Mouse (Mus musculus) neural tube, embryonic 14.5 days (tissue): ENCODE measurements around the gene Flrt3. TPM values are rescaled to one million over a fixed set of nuclear protein-coding genes. Genes with fewer than 3 reads are reported as not detected.

Source experiments
- ATAC-seq: fragments of 200-750 bp; cut with Nextera tagmentation; 2 replicates; pipeline ENCODE4 v1.8.0; 2017; ENCODE audit warnings: low read depth, mild to moderate bottlenecking, moderate TSS enrichment, moderate library complexity
- H3K27ac ChIP-seq: fragments of 300-500 bp; sonication (generic); 2 replicates; pipeline ENCODE4 v1.5.1; 2014; ENCODE audit warnings: low read depth, mild to moderate bottlenecking, control low read depth, low read length, moderate library complexity, mixed read lengths
- H3K27me3 ChIP-seq: fragments of 300-500 bp; sonication (generic); 2 replicates; pipeline ENCODE4 v1.6.1; 2014; ENCODE audit warnings: low read length; ENCODE audit not compliant: control insufficient read depth, insufficient read depth
- H3K36me3 ChIP-seq: fragments of 300-500 bp; sonication (generic); 2 replicates; pipeline ENCODE4 v1.6.1; 2014; ENCODE audit warnings: low read length, mixed read lengths; ENCODE audit not compliant: control insufficient read depth, insufficient read depth
- H3K4me1 ChIP-seq: fragments of 300-500 bp; sonication (generic); 2 replicates; pipeline ENCODE4 v1.6.1; 2014; ENCODE audit warnings: low read length; ENCODE audit not compliant: control insufficient read depth, insufficient read depth
- H3K4me2 ChIP-seq: fragments of 300-500 bp; sonication (generic); 2 replicates; pipeline ENCODE4 v1.6.1; 2014; ENCODE audit warnings: mild to moderate bottlenecking, low read depth, low read length, control low read depth
- H3K4me3 ChIP-seq: fragments of 300-500 bp; sonication (generic); 2 replicates; pipeline ENCODE4 v1.5.1; 2014; ENCODE audit warnings: low read depth, low read length, control low read depth, mixed read lengths
- H3K9ac ChIP-seq: fragments of 300-500 bp; sonication (generic); replicated peaks from 2 replicates; pipeline ENCODE4 v1.6.1; 2014; ENCODE audit warnings: low read depth, mild to moderate bottlenecking, control low read depth, low read length, mixed read lengths
- H3K9me3 ChIP-seq: fragments of 300-500 bp; sonication (generic); 2 replicates; pipeline ENCODE4 v1.6.1; 2016; ENCODE audit warnings: low read length; ENCODE audit not compliant: control insufficient read depth
- WGBS: fragments of 180-500 bp; shearing (Covaris S2); extraction: QIAGEN DNeasy Blood & Tissue Kit; methylation state at CpG from one replicate; pipeline ENCODE4 v1.1.7; 2014; 5-methylcytosine and 5-hydroxymethylcytosine counted together
- polyA plus RNA-seq: library from polyadenylated mRNA; unstranded; fragments of >200 nt; fragmentation: Nextera tagmentation; extraction: Ambion mirVana; gene quantifications from 2 replicates; pipeline ENCODE4 v1.2.1, GENCODE M21; 2014

Gene Flrt3
- polyA plus RNA-seq, 1 experiment from 2014 or later: 53.4 TPM

- H3K27me3 ChIP-seq: no peaks in the 10 kb centered on the region
- ATAC-seq: no peak
- H3K9ac ChIP-seq: no peak overlapping the region
- H3K36me3 ChIP-seq: no peaks in the 10 kb centered on the region
- H3K27ac ChIP-seq: no peak overlapping the region
- H3K4me2 ChIP-seq: no peak overlapping the region
- no peaks in the 10 kb centered on the region for H3K4me1 ChIP-seq
- H3K4me3 ChIP-seq: no peak overlapping the region
- 38% methylated on average over 4 of the region's 4 CpGs for WGBS
- no peaks in the 10 kb centered on the region for H3K9me3 ChIP-seq
These were observed 21.2 kb upstream of the Flrt3 start for GRCm38 (mm10) chr2:140692461-140692860.

- Histone ChIP-seq H3K27ac (no peak overlapping the region), H3K27me3 (no peaks in the 10 kb centered on the region), H3K9me3 (no peaks in the 10 kb centered on the region), H3K36me3 (no peaks in the 10 kb centered on the region), H3K9ac (no peak overlapping the region), H3K4me3 (no peak overlapping the region), H3K4me2 (no peak overlapping the region), H3K4me1 (no peaks in the 10 kb centered on the region)
- 84% methylated on average over 1 of the region's 1 CpGs for WGBS
- no peak for ATAC-seq
These were observed 20.1 kb upstream of the Flrt3 start for GRCm38 (mm10) chr2:140691403-140691802.

DNA sequence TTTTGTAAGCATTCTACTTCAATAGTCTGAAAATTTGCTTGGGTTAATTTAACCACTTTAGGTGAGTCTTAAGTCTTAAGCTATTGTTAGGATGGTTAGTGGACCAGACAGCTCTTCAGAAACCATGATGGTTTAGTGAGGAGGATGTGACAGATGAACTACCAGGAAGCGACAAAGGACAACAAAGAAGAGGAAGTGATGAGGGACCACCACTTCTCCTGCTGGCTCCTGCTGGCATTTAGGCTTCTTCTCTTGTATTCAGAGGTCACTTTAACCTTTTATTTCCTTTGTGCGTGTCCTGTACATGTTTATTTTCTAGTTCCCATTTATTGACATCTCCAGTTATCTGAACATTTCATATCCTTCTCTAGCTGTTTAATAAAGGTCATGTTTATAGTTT is 19.6 kb upstream of the Flrt3 start:
- H3K27me3 ChIP-seq: no peaks in the 10 kb centered on the region
- no peaks in the 10 kb centered on the region for H3K36me3 ChIP-seq
- H3K4me1 ChIP-seq: no peaks in the 10 kb centered on the region
- no peaks in the 10 kb centered on the region for H3K9me3 ChIP-seq
- WGBS: 88% methylated on average over 2 of the region's 2 CpGs
- no peak overlapping the region for H3K4me3 ChIP-seq
- no peak for ATAC-seq
- H3K4me2 ChIP-seq: no peak overlapping the region
- no peak overlapping the region for H3K27ac ChIP-seq
- no peak overlapping the region for H3K9ac ChIP-seq

DNA sequence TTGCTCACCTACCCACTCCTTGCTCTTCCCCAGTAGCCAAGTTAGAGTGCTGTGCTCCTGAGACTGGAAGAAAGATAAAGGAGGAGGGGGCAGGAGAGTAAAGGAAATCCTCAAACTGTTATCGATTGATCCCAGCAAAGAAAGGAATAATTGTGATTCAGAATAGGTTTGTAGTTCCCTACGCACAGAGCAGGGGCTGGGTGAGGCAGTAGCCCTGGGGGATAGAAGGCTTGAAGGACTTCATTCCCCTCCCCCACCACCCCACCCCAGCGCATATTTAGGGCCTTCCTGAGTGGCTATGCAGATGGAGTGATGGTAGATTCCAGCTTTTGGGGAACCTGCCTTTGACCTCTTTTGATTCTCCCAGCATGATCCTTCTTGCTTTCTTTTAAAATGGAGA is 5.5 kb upstream of the Flrt3 start:
- Histone ChIP-seq H3K9ac (no peak overlapping the region), H3K27me3 (no peaks in the 10 kb centered on the region), H3K9me3 (no peaks in the 10 kb centered on the region), H3K4me3 (no peak overlapping the region), H3K4me1 (no peaks in the 10 kb centered on the region), H3K36me3 (no peaks in the 10 kb centered on the region), H3K27ac (no peak overlapping the region), H3K4me2 (no peak overlapping the region)
- WGBS: 24% methylated on average over 3 of the region's 3 CpGs
- ATAC-seq: no peak

DNA sequence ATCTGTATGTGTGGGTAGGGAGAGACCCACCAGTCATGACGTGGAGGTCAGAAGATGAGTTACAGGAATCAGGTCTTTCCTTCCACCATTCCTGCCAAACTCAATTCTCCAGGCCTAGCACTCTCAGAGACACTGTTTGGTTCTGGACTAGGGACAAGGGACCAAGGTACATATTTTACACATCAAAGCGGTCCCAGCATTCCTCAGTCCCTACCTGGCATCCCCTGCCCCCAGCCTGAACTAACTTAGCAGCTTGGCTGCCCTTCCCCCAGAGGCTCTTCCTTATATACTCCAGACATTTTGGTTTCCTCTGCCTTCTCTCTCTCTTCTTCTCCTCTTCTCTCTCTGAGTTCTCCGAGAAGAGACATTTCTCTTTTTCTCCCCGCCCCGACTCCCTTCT is 2.2 kb upstream of the Flrt3 start:
- no peaks in the 10 kb centered on the region for H3K9me3 ChIP-seq
- no peaks in the 10 kb centered on the region for H3K27me3 ChIP-seq
- no peak overlapping the region for H3K4me2 ChIP-seq
- H3K36me3 ChIP-seq: no peaks in the 10 kb centered on the region
- no peak overlapping the region for H3K4me3 ChIP-seq
- no peaks in the 10 kb centered on the region; the same call in 1 of the 2 replicates for H3K4me1 ChIP-seq
- ATAC-seq: no peak
- 92% methylated on average over 5 of the region's 5 CpGs for WGBS
- no peak overlapping the region for H3K9ac ChIP-seq
- no peak overlapping the region for H3K27ac ChIP-seq

- Histone ChIP-seq H3K27ac (peak overlapping the region; percentile 81), H3K9me3 (no peaks in the 10 kb centered on the region), H3K9ac (peak overlapping the region; percentile 69), H3K4me3 (peak overlapping the region; percentile 56), H3K36me3 (no peaks in the 10 kb centered on the region), H3K27me3 (no peaks in the 10 kb centered on the region), H3K4me1 (peaks cover 8% of the 10 kb centered on the region; the same call in 1 of the 2 replicates), H3K4me2 (peak overlapping the region; percentile 61)
- under 1% methylated on average over 12 of the region's 12 CpGs for WGBS
- ATAC-seq: peak; percentile 57
These were observed 812 bp downstream of the Flrt3 start for GRCm38 (mm10) chr2:140670457-140670856.

DNA sequence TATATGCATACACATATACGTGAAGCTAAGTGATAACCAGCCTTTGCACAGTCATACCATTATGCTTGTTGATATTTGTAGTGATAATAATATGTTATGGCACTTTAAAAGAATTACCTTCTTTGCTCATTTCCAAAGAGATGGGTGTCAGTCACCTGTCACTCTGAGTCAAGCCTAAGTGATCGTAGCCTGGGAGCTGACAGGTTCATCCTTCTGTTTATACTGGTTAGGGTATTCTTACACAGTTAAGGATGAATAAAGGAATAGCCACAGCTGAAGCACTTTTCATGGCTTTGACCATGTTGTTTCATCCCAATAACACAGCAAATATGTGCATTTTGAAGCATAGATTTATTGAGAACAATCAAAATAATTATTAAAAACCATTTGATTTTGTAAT is 1.5 kb downstream of the Flrt3 start:
- Histone ChIP-seq H3K9me3 (no peaks in the 10 kb centered on the region), H3K27me3 (no peaks in the 10 kb centered on the region), H3K36me3 (no peaks in the 10 kb centered on the region), H3K4me2 (peak overlapping the region; percentile 61), H3K27ac (no peak overlapping the region), H3K9ac (peak overlapping the region; percentile 69; the same call in 1 of the 2 replicates), H3K4me3 (peak overlapping the region; percentile 56), H3K4me1 (peaks cover 8% of the 10 kb centered on the region; the same call in 1 of the 2 replicates)
- WGBS: 30% methylated on average over 2 of the region's 2 CpGs
- ATAC-seq: no peak

DNA sequence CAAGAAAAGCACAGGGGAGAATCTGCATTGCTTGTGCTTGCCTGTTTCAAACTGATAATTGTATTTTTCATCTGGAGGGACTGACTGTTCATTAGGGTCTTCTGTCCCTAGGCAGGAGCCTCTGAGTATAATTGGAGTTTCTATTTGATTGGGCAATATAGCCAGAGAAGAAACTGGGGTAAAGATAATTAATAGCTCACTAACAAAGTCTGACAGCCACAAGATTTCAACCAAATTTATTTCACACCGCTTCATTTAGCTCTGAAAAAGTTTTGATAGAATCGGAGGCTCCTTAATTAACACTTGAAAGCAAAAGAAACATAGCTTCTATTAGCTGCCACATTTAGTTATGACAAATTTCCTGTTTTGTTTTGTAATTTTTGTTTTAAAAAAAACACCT is 2.2 kb downstream of the Flrt3 start:
- peak overlapping the region; percentile 61 for H3K4me2 ChIP-seq
- no peaks in the 10 kb centered on the region for H3K36me3 ChIP-seq
- H3K9ac ChIP-seq: peak overlapping the region; percentile 42; the same call in 1 of the 2 replicates
- no peaks in the 10 kb centered on the region for H3K9me3 ChIP-seq
- H3K27me3 ChIP-seq: no peaks in the 10 kb centered on the region
- 5% methylated on average over 2 of the region's 2 CpGs for WGBS
- peak overlapping the region; percentile 25; the same call in 1 of the 2 replicates for H3K27ac ChIP-seq
- H3K4me3 ChIP-seq: peak overlapping the region; percentile 56
- no peak for ATAC-seq
- peaks cover 8% of the 10 kb centered on the region; the same call in 1 of the 2 replicates for H3K4me1 ChIP-seq

- Histone ChIP-seq H3K9ac (peak overlapping the region; percentile 42; the same call in 1 of the 2 replicates), H3K4me3 (peak overlapping the region; percentile 56), H3K27me3 (no peaks in the 10 kb centered on the region), H3K4me2 (peak overlapping the region; percentile 61), H3K36me3 (no peaks in the 10 kb centered on the region), H3K4me1 (peaks cover 8% of the 10 kb centered on the region; the same call in 1 of the 2 replicates), H3K27ac (peak overlapping the region; percentile 66), H3K9me3 (no peaks in the 10 kb centered on the region)
- WGBS: 0% methylated on average over 8 of the region's 8 CpGs
- peak; percentile 59 for ATAC-seq
These were observed 3.0 kb downstream of the Flrt3 start for GRCm38 (mm10) chr2:140668311-140668710.
